Mouse (Mus musculus): ENCODE measurements around the gene Serpini1. TPM values are rescaled to one million over a fixed set of nuclear protein-coding genes. Genes with fewer than 3 reads are reported as not detected.

Gene Serpini1
- 0.11 and 0.15 TPM in 2 replicates for polyA plus RNA-seq (2012; rRNA removed)
- polyA plus RNA-seq (2014; fragmentation: Nextera tagmentation; extraction: Ambion mirVana): 0.13 and 0.50 TPM in 2 replicates

GRCm38 (mm10) chr3:75557292-75557691, at the start of gene Serpini1:
Gene Serpini1, plus strand, starts transcription at chr3:75557547.
- Histone ChIP-seq H3K9ac (replicated peaks) (peak within 1 kb of the TSS; percentile 94), H3K4me2 (ENCODE audit: low read depth) (peak within 1 kb of the TSS; percentile 85), H3K4me1 (replicated peaks; ENCODE audit: control insufficient read depth in 2 of 2, insufficient read depth in 2 of 2, low read length in 1 of 2) (peaks cover 5 to 8% of the 10 kb centered on the region in 2 experiments), H3K27ac (peak within 1 kb of the TSS; percentile 81), H3K4me3 (ENCODE audit: insufficient read depth in 1 of 2, low read depth in 2 of 2, low read length in 2 of 2) (peak within 1 kb of the TSS; percentile 82 to 93), H3K9me3 (ENCODE audit: control insufficient read depth, low read length) (no peaks in the 10 kb centered on the region), H3K36me3 (replicated peaks; ENCODE audit: control insufficient read depth, insufficient read depth, low read depth) (no peaks in the 10 kb centered on the region), H3K27me3 (ENCODE audit: control insufficient read depth, insufficient read depth, low read length) (no peaks in the 10 kb centered on the region)
- WGBS (ENCODE audit: insufficient replicate concordance): under 1% methylated on average over 19 of the region's 19 CpGs
- peak; percentile 82 for ATAC-seq (ENCODE audit: insufficient read depth)
- TF ChIP-seq EP300 (IDR thresholded peaks at IDR 0.05; ENCODE audit: low read depth) (no peak), CTCF (IDR thresholded peaks at IDR 0.05; ENCODE audit: low read depth) (no peak)
- DNase-seq (ENCODE audit: low read depth in 3 of 3, low spot score in 3 of 3): peak; percentile 77 to 81 (median 78)

- H3K27me3 ChIP-seq (ENCODE audit: control insufficient read depth, insufficient read depth, low read length): no peaks in the 10 kb centered on the region
- peaks cover 10% of the 10 kb centered on the region for H3K36me3 ChIP-seq (replicated peaks; ENCODE audit: control insufficient read depth, insufficient read depth, low read depth)
- TF ChIP-seq EP300 (IDR thresholded peaks at IDR 0.05; ENCODE audit: low read depth) (no peak), CTCF (IDR thresholded peaks at IDR 0.05; ENCODE audit: low read depth) (peak; percentile 64)
- no peak for ATAC-seq (ENCODE audit: insufficient read depth)
- H3K9me3 ChIP-seq (ENCODE audit: control insufficient read depth, low read length): no peaks in the 10 kb centered on the region
- WGBS (ENCODE audit: insufficient replicate concordance): 76% methylated on average over 7 of the region's 7 CpGs
- H3K4me1 ChIP-seq (replicated peaks; ENCODE audit: control insufficient read depth in 2 of 2, insufficient read depth in 2 of 2, low read length in 1 of 2): no peaks in the 10 kb centered on the region
- no peak overlapping the region for H3K27ac ChIP-seq
- H3K4me2 ChIP-seq (ENCODE audit: low read depth): no peak overlapping the region
- DNase-seq (ENCODE audit: low read depth in 3 of 3, low spot score in 3 of 3): peak in 2 of 3 experiments; percentile 10 to 14
- H3K9ac ChIP-seq (replicated peaks): no peak overlapping the region
- H3K4me3 ChIP-seq (ENCODE audit: insufficient read depth in 1 of 2, low read depth in 2 of 2, low read length in 2 of 2): no peak overlapping the region
Measured at GRCm38 (mm10) chr3:75517631-75518250, 39.6 kb upstream of the Serpini1 start.

DNA sequence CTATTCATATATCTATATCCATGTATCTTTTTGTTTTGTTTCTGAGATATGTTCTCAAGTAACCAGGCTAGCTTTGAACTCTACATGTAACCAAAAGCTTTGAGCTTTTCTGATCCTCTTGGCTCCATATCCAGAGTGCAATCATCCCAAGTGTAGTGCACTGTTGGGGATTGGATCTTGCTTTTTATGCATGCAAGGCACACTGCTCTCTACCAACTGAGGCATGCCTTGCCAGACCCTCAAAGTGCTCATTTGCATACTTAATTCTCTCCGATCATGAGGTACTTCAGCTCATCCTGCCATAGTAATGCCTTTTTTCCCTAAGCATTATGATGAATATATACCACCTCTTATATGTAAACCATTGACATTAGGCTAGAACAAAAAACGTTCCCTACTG, 36.0 kb upstream of the Serpini1 start:
- Histone ChIP-seq H3K4me2 (ENCODE audit: low read depth) (no peak overlapping the region), H3K4me3 (ENCODE audit: insufficient read depth in 1 of 2, low read depth in 2 of 2, low read length in 2 of 2) (no peak overlapping the region), H3K36me3 (replicated peaks; ENCODE audit: control insufficient read depth, insufficient read depth, low read depth) (peaks cover 15% of the 10 kb centered on the region), H3K27me3 (ENCODE audit: control insufficient read depth, insufficient read depth, low read length) (no peaks in the 10 kb centered on the region), H3K4me1 (replicated peaks; ENCODE audit: control insufficient read depth in 2 of 2, insufficient read depth in 2 of 2, low read length in 1 of 2) (no peaks in the 10 kb centered on the region), H3K9ac (replicated peaks) (no peak overlapping the region), H3K27ac (no peak overlapping the region), H3K9me3 (ENCODE audit: control insufficient read depth, low read length) (no peaks in the 10 kb centered on the region)
- no peak for DNase-seq (ENCODE audit: low read depth in 3 of 3, low spot score in 3 of 3)
- WGBS (ENCODE audit: insufficient replicate concordance): 73% methylated on average over 2 of the region's 2 CpGs
- ATAC-seq (ENCODE audit: insufficient read depth): no peak
- TF ChIP-seq CTCF (IDR thresholded peaks at IDR 0.05; ENCODE audit: low read depth) (no peak), EP300 (IDR thresholded peaks at IDR 0.05; ENCODE audit: low read depth) (no peak)

DNA sequence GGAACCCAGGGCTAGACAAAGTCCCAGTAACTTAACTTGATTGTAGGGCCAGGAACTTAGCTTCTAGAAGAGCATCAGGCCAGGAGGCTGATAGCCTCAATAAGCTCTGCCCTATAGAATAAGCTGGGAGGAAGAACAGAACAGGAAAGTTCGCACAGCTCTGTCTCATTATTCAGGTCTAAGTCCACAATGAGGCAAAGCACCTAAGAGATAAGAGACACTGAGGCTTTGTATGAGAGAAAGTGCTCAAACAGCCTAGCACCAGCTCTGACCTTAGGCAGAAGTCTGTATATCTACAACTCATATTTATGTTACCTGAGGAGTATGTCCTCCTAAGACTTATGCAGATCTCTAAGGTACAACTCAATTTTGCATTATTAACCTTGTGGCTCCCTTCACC, 34.8 kb upstream of the Serpini1 start:
- 64% methylated on average over 1 of the region's 1 CpGs for WGBS (ENCODE audit: insufficient replicate concordance)
- H3K27me3 ChIP-seq (ENCODE audit: control insufficient read depth, insufficient read depth, low read length): no peaks in the 10 kb centered on the region
- H3K27ac ChIP-seq: no peak overlapping the region
- H3K4me3 ChIP-seq (ENCODE audit: insufficient read depth in 1 of 2, low read depth in 2 of 2, low read length in 2 of 2): no peak overlapping the region
- H3K9ac ChIP-seq (replicated peaks): no peak overlapping the region
- no peak for ATAC-seq (ENCODE audit: insufficient read depth)
- no peaks in the 10 kb centered on the region for H3K9me3 ChIP-seq (ENCODE audit: control insufficient read depth, low read length)
- DNase-seq (ENCODE audit: low read depth in 3 of 3, low spot score in 3 of 3): no peak
- no peak overlapping the region for H3K4me2 ChIP-seq (ENCODE audit: low read depth)
- no peaks in the 10 kb centered on the region for H3K4me1 ChIP-seq (replicated peaks; ENCODE audit: control insufficient read depth in 2 of 2, insufficient read depth in 2 of 2, low read length in 1 of 2)
- peaks cover 22% of the 10 kb centered on the region for H3K36me3 ChIP-seq (replicated peaks; ENCODE audit: control insufficient read depth, insufficient read depth, low read depth)
- TF ChIP-seq EP300 (IDR thresholded peaks at IDR 0.05; ENCODE audit: low read depth): no peak
- no peak for TF ChIP-seq CTCF (IDR thresholded peaks at IDR 0.05; ENCODE audit: low read depth)

- no peak for DNase-seq (ENCODE audit: low read depth in 3 of 3, low spot score in 3 of 3)
- TF ChIP-seq CTCF (IDR thresholded peaks at IDR 0.05; ENCODE audit: low read depth) (no peak), EP300 (IDR thresholded peaks at IDR 0.05; ENCODE audit: low read depth) (no peak)
- 76% methylated on average over 3 of the region's 3 CpGs for WGBS (ENCODE audit: insufficient replicate concordance)
Measured at GRCm38 (mm10) chr3:75531074-75531473, 26.3 kb upstream of the Serpini1 start.

More at GRCm38 (mm10) chr3:75531074-75531473, 26.3 kb upstream of the Serpini1 start:
- no peak for ATAC-seq (ENCODE audit: insufficient read depth)
- no peak overlapping the region for H3K9ac ChIP-seq (replicated peaks)
- H3K36me3 ChIP-seq (replicated peaks; ENCODE audit: control insufficient read depth, insufficient read depth, low read depth): peaks cover 13% of the 10 kb centered on the region
- H3K4me2 ChIP-seq (ENCODE audit: low read depth): no peak overlapping the region
- peaks cover 7 to 11% of the 10 kb centered on the region in 2 experiments for H3K4me1 ChIP-seq (replicated peaks; ENCODE audit: control insufficient read depth in 2 of 2, insufficient read depth in 2 of 2, low read length in 1 of 2)
- H3K27me3 ChIP-seq (ENCODE audit: control insufficient read depth, insufficient read depth, low read length): no peaks in the 10 kb centered on the region
- H3K27ac ChIP-seq: no peak overlapping the region
- H3K9me3 ChIP-seq (ENCODE audit: control insufficient read depth, low read length): no peaks in the 10 kb centered on the region
- H3K4me3 ChIP-seq (ENCODE audit: insufficient read depth in 1 of 2, low read depth in 2 of 2, low read length in 2 of 2): no peak overlapping the region
